ENCODE assay signal across 8 mouse cellular contexts in the genomic region with DNA sequence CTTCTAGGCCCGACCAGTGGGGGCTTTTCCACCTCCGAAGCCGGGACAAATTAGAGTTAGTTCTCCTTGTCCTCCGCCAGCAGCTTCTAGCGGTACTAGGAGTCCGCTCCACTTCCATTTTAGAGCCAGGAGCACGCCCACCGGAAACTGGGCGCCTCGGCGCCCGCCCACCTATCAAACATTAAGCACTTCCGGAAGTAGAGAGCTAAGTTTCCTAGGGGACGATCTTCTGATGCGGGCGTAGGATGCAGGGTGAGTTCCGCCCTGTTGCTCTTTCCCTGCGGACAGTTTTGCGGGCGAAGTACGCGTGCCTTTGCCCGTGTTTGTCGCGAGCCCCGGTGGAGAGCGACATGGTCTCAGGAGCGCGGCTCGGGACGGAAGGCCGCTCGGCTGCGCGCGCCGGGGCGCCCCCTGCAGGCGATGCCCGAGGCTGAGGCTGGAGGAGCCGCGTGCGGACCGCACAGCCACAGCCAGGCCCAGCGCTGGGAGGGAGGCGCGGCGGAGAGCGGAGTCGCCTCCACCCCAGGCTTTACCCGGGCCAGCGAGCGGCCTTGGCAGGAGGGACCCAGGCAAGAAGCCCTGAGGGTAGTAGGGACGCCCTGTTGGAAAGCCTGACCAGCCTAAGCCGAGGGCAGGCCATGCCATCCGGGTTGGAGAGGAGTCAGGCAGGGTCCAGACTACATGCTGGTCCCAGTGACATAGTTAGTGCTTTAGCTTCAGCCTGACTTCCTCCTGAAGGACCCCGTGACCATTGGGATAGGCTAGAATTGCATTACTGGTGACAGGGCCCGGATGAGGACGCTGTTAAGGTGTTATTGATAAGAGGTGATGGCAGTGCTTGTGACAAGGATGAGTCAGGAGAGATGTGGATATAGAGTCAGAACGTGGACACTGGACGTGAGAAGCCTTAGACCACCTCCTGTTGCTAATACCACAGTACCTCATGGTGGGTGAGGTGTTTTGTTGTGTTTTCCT. TPM values are rescaled to one million over a fixed set of nuclear protein-coding genes. Genes with fewer than 3 reads are reported as not detected.
A peak's percentile ranks its signal among the peaks of the same experiment; 100 is the strongest.
DNase-seq lines count a peak whose midpoint lies in the region; ATAC-seq and TF ChIP-seq lines count a peak whose summit lies in the region.
"Not testable (repeated sequence)": the region's sequence is repeated elsewhere in the genome, so short reads cannot be mapped to it uniquely, and the experiment has no call there.

Nat8f1 (minus strand) TSS at position 149 of the 975 bp plus-strand sequence.

- peak within 1 kb of the TSS; percentile 77 for H3K27ac ChIP-seq in MEL (ENCODE audit: control insufficient read depth, low read depth, low read length)
- H3K27ac ChIP-seq in cerebellum, adult 2 months (ENCODE audit: insufficient read depth, low read length): peak within 1 kb of the TSS; percentile 87
- peak within 1 kb of the TSS; percentile 90 for H3K27ac ChIP-seq in lung, embryonic 16.5 days (ENCODE audit: low read length)

- H3K9ac ChIP-seq in MEL (ENCODE audit: control insufficient read depth, low read depth, low read length, poor library complexity, severe bottlenecking): peak within 1 kb of the TSS; percentile 73
- peak within 1 kb of the TSS; percentile 81 for H3K9ac ChIP-seq in lung, embryonic 16.5 days (ENCODE audit: low read length)

- not testable (repeated sequence) for H3K9me3 ChIP-seq in MEL (replicated peaks; ENCODE audit: insufficient read depth, low read length); lung, embryonic 16.5 days (ENCODE audit: control insufficient read depth, low read length)

- under 1% methylated on average over 61 of the region's 61 CpGs for WGBS in cerebellum, adult 2 months
- WGBS in lung, embryonic 16.5 days: under 1% methylated on average over 57 of the region's 61 CpGs

- H3K4me3 ChIP-seq in MEL (ENCODE audit: control insufficient read depth in 1 of 2, insufficient read depth in 1 of 2, low read depth in 2 of 2, low read length in 2 of 2): peak within 1 kb of the TSS; percentile 71 to 80
- peak within 1 kb of the TSS; percentile 81 for H3K4me3 ChIP-seq in cerebellum, adult 2 months (replicated peaks; ENCODE audit: insufficient read depth, low read depth, low read length)
- peak within 1 kb of the TSS; percentile 75 for H3K4me3 ChIP-seq in lung, embryonic 16.5 days (ENCODE audit: low read length)

- DNase-seq in MEL (ENCODE audit: low read depth, low spot score): peak; percentile 95
- peak; percentile 87 to 90 for DNase-seq in cerebellum, adult 2 months
- peak; percentile 92 for DNase-seq in forelimb bud, embryonic 11.5 days (ENCODE audit: low read depth, low spot score)
- DNase-seq in layer of hippocampus, adult 9-10 months (ENCODE audit: low spot score): peak; percentile 87
- peak; percentile 80 for DNase-seq in ovary, postnatal 10 days (ENCODE audit: low spot score)
- peak; percentile 73 to 78 for DNase-seq in thymus, postnatal 10 days (ENCODE audit: low spot score in 2 of 2)

- peak within 1 kb of the TSS; percentile 78 for H3K4me2 ChIP-seq in lung, embryonic 16.5 days (ENCODE audit: low read depth, low read length)

- ATAC-seq in hematopoietic stem cell, adult 5-6 weeks (replicated peaks in 1 of 2; ENCODE audit: insufficient read depth in 1 of 2, low FRiP score in 2 of 2, low TSS enrichment in 1 of 2, low read depth in 1 of 2, poor library complexity in 2 of 2, severe bottlenecking in 2 of 2): peak; percentile 91 to 93
- peak; percentile 97 for ATAC-seq in lung, embryonic 16.5 days (ENCODE audit: low read depth)

- peak in 2 of 3 experiments; percentile 22 to 41; a peak in 3 of 6 replicates for TF ChIP-seq CTCF in MEL (IDR thresholded peaks at IDR 0.05 in 2 of 3, conservative IDR thresholded peaks at IDR 0.05 in 1 of 3; ENCODE audit: control insufficient read depth in 1 of 3, insufficient read depth in 1 of 3, low read depth in 2 of 3, low read length in 3 of 3, poor library complexity in 1 of 3, severe bottlenecking in 1 of 3)
- TF ChIP-seq CTCF in cerebellum, adult 2 months (IDR thresholded peaks at IDR 0.05; ENCODE audit: borderline replicate concordance, insufficient read depth, low read depth, low read length): peak; percentile 45

- not testable (repeated sequence) for H3K36me3 ChIP-seq in MEL (ENCODE audit: control insufficient read depth in 1 of 2, insufficient read depth in 2 of 2, low read length in 2 of 2); lung, embryonic 16.5 days (ENCODE audit: control insufficient read depth, insufficient read depth, low read length)

- not testable (repeated sequence) for TF ChIP-seq RAD21 in MEL (IDR thresholded peaks at IDR 0.05; ENCODE audit: low read depth, low read length)

- H3K4me1 ChIP-seq in MEL (ENCODE audit: control insufficient read depth in 1 of 2, insufficient read depth in 2 of 2, low read length in 2 of 2); cerebellum, adult 2 months (ENCODE audit: control insufficient read depth, insufficient read depth, low read length): not testable (repeated sequence)
- H3K4me1 ChIP-seq in lung, embryonic 16.5 days (replicated peaks; ENCODE audit: control insufficient read depth, insufficient read depth, low read length): peaks cover 11% of the 10 kb centered on the region

- peak; percentile 70 to 78 for TF ChIP-seq POLR2A in MEL (IDR thresholded peaks at IDR 0.05; ENCODE audit: control insufficient read depth in 1 of 2, insufficient read depth in 1 of 2, low read depth in 1 of 2, low read length in 2 of 2, poor library complexity in 1 of 2)
- peak; percentile 44; the same call in 1 of the 2 replicates for TF ChIP-seq POLR2A in cerebellum, adult 2 months (IDR thresholded peaks at IDR 0.05; ENCODE audit: borderline replicate concordance, insufficient read depth, low read length)

- peak; percentile 19 to 43; a peak in 2 of 4 replicates for TF ChIP-seq EP300 in MEL (IDR thresholded peaks at IDR 0.05; ENCODE audit: low read depth in 1 of 2, low read length in 2 of 2)

- H3K79me2 ChIP-seq in MEL (ENCODE audit: control insufficient read depth, insufficient read depth, low read length, poor library complexity): peaks cover 13% of the 10 kb centered on the region

- H3K27me3 ChIP-seq in MEL (ENCODE audit: control insufficient read depth in 1 of 2, insufficient read depth in 2 of 2, low read length in 2 of 2); cerebellum, adult 2 months (ENCODE audit: control insufficient read depth, insufficient read depth, low read length); lung, embryonic 16.5 days (ENCODE audit: control insufficient read depth, insufficient read depth, low read depth, low read length): not testable (repeated sequence)

TF ChIP-seq in MEL, 35 proteins besides CTCF, POLR2A, EP300 and RAD21:
- TF ChIP-seq USF1 (IDR thresholded peaks at IDR 0.05; ENCODE audit: low read depth, low read length) (peak; percentile 80), SIN3A (IDR thresholded peaks at IDR 0.05; ENCODE audit: low read length) (peak; percentile 77), ELF1 (IDR thresholded peaks at IDR 0.05; ENCODE audit: low read depth, low read length) (peak; percentile 83), ZMIZ1 (IDR thresholded peaks at IDR 0.05; ENCODE audit: low read depth, low read length) (peak; percentile 84), MXI1 (IDR thresholded peaks at IDR 0.05; ENCODE audit: low read depth, low read length) (peak; percentile 46), TAL1 (IDR thresholded peaks at IDR 0.05; ENCODE audit: low read length) (peak; percentile 66), MAX (IDR thresholded peaks at IDR 0.05; ENCODE audit: low read length) (peak; percentile 19; the same call in 1 of the 2 replicates), TBP (IDR thresholded peaks at IDR 0.05; ENCODE audit: low read depth, low read length) (peak; percentile 87), TCF12 (IDR thresholded peaks at IDR 0.05; ENCODE audit: low read depth, low read length) (peak; percentile 50), GATA1 (IDR thresholded peaks at IDR 0.05; ENCODE audit: low read depth, low read length) (peak; percentile 67), NELFE (IDR thresholded peaks at IDR 0.05; ENCODE audit: low read depth, low read length) (peak; percentile 57), MYC (IDR thresholded peaks at IDR 0.05; ENCODE audit: low read depth, low read length) (peak; percentile 71; the same call in 1 of the 2 replicates), ETS1 (IDR thresholded peaks at IDR 0.05; ENCODE audit: low read depth, low read length) (peak; percentile 28; the same call in 1 of the 2 replicates), POLR2AphosphoS2 (IDR thresholded peaks at IDR 0.05; ENCODE audit: low read length) (peak; percentile 59; the same call in 1 of the 2 replicates), HCFC1 (IDR thresholded peaks at IDR 0.05; ENCODE audit: low read depth, low read length) (peak; percentile 72)
TF ChIP-seq in MEL: peak in this region for 15; not testable (repeated sequence) for 20.

RNA-seq across cellular contexts. Expression of gene Nat8f1, which starts in this region (rescaled TPM):
- 5.3 and 5.7 TPM in 2 replicates for total RNA-seq in MEL (2012; rRNA removed)
- 1 to 10 TPM in 1 of 2 experiments, not detected in 1; 6.9 TPM for polyA plus RNA-seq in MEL (2012; ENCODE audit: insufficient read depth in 1 of 2, insufficient read length in 2 of 2, low read depth in 1 of 2, low replicate concordance in 2 of 2, missing spikeins in 1 of 2)
- 49.1 and 54.0 TPM in 2 replicates for polyA plus RNA-seq in cerebellum, adult 2 months (2012; rRNA removed)
- 6.0 and 7.2 TPM in 2 replicates for total RNA-seq in hematopoietic stem cell, adult 5-6 weeks (2017)
- 4.8 and 6.4 TPM in 2 replicates for polyA plus RNA-seq in lung, embryonic 16.5 days (2015; fragmentation: Nextera tagmentation; extraction: Ambion mirVana)

Comparison
In these comparisons a context has a peak if more than half of its experiments do, and no peak if none do; other contexts are left out.
1. Peak in every context shown above with its lines: DNase-seq, ATAC-seq, H3K4me3 ChIP-seq and H3K27ac ChIP-seq.